Mouse (Mus musculus): ENCODE results near the gene Klra6. TPM values are rescaled to one million over a fixed set of nuclear protein-coding genes. Genes with fewer than 3 reads are reported as not detected.
"Not testable (repeated sequence)": the region's sequence is repeated elsewhere in the genome, so short reads cannot be mapped to it uniquely, and the experiment has no call there.

Gene Klra6
- not detected for total RNA-seq (2021)
- long read RNA-seq, experiment 1: 0 reads
- long read RNA-seq, experiment 2: 0 reads

GRCm38 (mm10) chr6:130026854-130027253 lies at the start of gene Klra6:
Klra6 (minus strand) TSS chr6:130026954.
- DNase-seq (ENCODE audit: low spot score in 2 of 2): no peak

GRCm38 (mm10) chr6:130067171-130067570 lies 40.4 kb upstream of the Klra6 start, which contains the start of gene Klra4:
Klra4 (minus strand) TSS chr6:130067271.
- not testable (repeated sequence) for DNase-seq (ENCODE audit: low spot score in 2 of 2)

GRCm38 (mm10) chr6:130065196-130065595 lies 38.4 kb upstream of the Klra6 start:
- no peak for DNase-seq (ENCODE audit: low spot score in 2 of 2)

- not testable (repeated sequence) for DNase-seq (ENCODE audit: low spot score in 2 of 2)
Measured at GRCm38 (mm10) chr6:130035146-130035545, 8.4 kb upstream of the Klra6 start.

- DNase-seq (ENCODE audit: low spot score in 2 of 2): not testable (repeated sequence)
Measured at GRCm38 (mm10) chr6:130031493-130032089, 4.8 kb upstream of the Klra6 start.

Other genes starting within 250 kb of the Klra6 start
- gene Gm156, start 242.7 kb downstream of the Klra6 start, total RNA-seq (2021): not detected
- not detected for gene Gm17631, start 164.3 kb downstream of the Klra6 start, total RNA-seq (2021)
- not detected for gene Klra17, start 150.3 kb downstream of the Klra6 start, total RNA-seq (2021)
- gene Klra5, start 109.3 kb downstream of the Klra6 start, total RNA-seq (2021): not detected
- not detected for gene Klra4, start 40.3 kb upstream of the Klra6 start, total RNA-seq (2021)
- not detected for gene Klra8, start 102.9 kb upstream of the Klra6 start, total RNA-seq (2021)
- gene Klra9, start 166.2 kb upstream of the Klra6 start, total RNA-seq (2021): not detected
- gene Klra7, start 206.4 kb upstream of the Klra6 start, total RNA-seq (2021): not detected